Mouse (Mus musculus): Measurements from ENCODE around the gene Slc37a1.

- TF ChIP-seq CTCF (IDR thresholded peaks at IDR 0.05; ENCODE audit: low read depth) (no peak), EP300 (IDR thresholded peaks at IDR 0.05; ENCODE audit: low read depth) (peak; percentile 62; the same call in 1 of the 2 replicates)
Observed at GRCm38 (mm10) chr17:31331920-31332319, 45.3 kb downstream of the Slc37a1 start.

Data from liver, postnatal 0 days (tissue).